Mouse (Mus musculus) layer of hippocampus, adult 9-10 months (tissue): ENCODE measurements at regions not wholly inside any gene's neighbourhood (a gene's known extent, or its start where the extent isn't known, plus 50 kb on each side); places are given as distances from the start of the nearest gene placed in this dataset.

Experiments
- DNase-seq: peaks from one replicate; pipeline ENCODE4 v3.0.0; 2022; ENCODE audit warnings: low spot score

- DNase-seq: no peak
Observed at GRCm38 (mm10) chr2:117399487-117399886, 56.7 kb upstream of the Rasgrp1 start.

DNA sequence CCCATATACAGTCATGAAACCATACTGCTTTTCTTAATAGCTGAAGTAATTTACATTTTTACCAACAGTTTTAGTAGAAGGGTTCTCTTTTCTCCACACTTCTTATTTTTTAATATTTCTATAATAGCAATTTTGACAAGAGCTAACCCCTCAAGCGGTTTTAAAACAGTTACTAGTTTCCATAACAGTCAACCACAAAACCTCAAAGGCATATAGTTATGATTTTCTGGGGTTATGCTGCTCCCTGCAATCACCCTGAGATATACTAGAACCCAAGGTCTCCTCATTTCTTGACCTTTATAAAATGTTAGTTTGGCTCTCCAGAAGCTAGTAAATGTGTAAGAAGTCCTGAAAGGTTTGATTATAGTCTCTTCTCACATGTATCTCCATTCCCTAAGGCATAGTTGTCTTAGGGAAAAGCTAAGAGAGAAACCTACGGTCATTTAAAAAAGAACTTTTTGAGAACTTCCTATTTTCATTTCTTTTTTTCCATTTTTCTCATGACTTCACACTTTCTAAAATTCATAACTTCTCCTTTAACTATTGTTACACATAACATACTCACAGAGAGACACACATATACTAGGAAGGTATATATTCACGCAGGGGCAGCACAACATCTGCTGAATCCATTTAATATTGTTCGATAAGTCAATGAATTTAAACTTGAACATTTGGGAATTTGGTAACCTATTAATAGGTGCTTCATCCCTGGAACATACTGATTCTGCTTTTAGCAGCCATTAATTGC is 60.8 kb upstream of the Rasgrp1 start:
- no peak for DNase-seq

DNA sequence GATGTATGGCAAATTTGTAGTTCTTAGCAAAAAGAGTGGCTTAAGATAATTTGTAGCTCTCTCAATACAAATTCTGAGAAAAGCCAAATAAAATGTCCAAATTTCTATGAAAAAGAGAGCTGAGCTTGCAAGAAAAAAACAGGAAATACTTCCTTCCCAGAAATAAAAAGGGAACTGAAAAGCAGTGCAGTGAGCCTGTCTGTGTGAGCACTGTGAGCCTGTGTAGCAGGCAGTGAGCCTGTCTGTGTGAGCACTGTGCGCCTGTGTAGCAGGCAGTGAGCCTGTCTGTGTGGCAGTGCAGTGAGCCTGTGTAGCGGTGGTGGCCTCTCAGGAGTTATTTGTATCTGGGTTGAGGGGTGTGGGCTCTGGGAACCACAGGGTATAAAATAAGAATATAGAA is 62.7 kb upstream of the Rasgrp1 start:
- DNase-seq: no peak

DNA sequence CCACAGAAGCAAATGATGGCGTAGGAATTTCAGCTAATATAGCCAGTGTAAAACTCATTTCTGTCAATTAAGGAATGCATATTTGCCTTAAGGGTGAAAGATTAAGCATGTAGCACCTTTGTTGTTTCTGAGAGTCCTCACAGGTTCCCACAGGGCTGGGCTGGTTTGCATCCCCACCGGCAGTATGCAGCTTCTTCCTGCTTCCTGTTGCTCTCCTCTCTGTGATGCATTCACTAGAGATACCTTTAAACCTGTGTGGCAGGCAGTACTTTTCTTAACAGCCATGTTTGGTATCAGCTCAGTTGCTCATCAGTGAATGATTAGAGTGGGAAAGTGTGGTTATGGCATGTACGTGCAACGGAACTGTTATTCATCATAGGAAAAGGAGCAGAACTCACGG is 65.4 kb upstream of the Rasgrp1 start:
- no peak for DNase-seq

DNA sequence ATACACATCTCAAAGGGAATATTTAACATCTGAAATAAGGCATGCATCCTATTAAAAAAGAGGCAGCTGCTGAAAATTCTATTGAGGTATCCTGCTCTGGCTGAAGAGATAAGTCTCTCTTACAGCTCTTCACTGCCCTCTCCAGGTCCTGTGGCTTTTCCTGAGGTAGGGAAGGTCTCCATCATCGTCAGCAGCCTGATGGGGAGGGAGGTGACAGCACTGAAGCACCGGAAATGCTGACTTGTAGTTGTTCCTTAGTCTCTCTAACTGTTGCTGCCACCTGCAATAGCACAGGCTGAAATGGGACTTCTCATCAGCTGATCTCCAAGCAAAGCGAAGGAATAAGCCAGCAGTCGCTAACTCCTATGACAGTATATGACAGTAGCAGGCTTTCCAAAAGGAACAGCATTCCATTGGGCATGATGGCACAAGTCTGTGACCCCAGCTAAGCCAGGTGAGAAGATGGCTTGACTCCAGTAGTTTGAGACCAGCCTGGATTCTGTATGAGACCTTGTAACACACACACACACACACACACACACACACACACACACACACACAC is 69.3 kb upstream of the Rasgrp1 start:
- no peak for DNase-seq

DNA sequence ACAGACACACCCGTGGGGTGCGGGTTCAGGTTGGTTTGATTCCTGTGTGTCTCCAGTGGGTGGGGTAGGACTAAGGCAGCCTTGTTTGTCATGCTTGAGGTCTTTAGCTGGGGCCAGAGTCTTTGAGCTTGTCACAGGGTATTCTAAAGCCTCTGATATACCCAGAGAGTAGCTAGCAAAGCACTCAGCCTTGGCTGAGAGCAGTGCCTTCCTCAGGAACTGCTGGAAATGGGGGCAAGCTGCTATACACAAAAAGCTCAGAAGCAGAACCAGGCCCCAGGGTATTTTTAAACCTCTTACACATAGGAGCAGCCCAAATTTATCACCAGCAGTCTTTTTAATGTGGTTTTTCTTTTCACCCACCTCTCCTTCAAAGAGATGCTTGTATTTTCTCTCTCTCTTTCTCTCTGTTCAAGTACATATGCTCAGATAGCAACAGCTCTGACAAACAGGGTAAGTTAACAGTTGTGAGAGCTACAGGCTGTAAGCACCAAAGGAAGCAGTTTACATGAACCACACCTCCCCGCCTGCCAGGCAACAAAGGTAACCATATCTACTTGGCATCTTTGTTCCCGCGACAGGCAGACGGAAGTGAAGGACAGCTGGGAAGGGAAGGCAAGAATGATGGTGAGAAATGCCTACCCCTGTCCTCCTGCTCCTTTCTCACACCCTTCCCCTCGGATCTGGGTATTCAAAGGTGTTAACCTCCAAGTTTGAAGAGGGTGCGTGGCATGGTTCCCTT is 74.6 kb upstream of the Rasgrp1 start:
- no peak for DNase-seq

DNA sequence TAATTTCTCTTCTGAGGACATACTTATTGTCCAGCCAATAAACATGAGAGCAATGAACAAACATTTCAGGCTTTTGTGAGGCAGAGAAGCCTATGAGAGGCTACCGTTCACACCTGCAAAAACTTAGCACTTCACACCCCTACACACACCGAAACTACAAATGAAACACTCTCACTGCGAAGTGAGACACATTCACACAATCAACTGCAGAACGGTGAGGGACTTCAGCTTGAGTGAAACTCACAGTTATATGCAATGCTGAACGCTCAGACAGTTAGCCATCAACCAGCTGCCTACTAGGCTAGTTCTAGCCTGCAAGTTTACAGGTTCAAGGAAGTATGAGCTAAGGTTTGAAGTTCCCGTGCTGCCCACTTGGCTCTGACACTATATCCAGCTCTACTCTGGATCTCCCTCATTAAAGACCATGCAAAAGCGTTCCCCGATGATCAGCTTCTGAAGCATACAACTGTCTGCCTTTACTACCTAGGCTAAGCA is 75.4 kb upstream of the Rasgrp1 start:
- DNase-seq: no peak

GRCm38 (mm10) chr2:117418711-117419110 is 75.9 kb upstream of the Rasgrp1 start:
- DNase-seq: no peak

DNA sequence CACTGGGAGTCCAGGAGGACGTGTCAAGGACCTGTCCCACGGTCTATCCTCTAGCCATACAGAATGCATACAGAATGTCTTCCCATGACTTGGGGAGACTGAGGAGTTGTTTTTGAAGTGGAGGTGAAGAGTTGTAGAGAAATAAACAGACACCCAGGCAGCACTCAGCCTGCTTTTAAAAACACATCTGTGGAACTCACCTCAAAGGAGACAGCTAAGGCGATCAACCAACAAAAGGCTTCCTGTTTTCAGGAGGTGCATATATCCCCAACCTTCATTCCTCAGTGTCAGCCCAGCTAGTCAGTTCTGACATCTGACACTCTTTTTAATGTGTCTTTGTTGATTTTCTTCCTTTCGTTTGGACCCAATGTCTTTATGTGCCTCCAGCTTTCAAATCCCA is 78.6 kb upstream of the Rasgrp1 start:
- no peak for DNase-seq

DNA sequence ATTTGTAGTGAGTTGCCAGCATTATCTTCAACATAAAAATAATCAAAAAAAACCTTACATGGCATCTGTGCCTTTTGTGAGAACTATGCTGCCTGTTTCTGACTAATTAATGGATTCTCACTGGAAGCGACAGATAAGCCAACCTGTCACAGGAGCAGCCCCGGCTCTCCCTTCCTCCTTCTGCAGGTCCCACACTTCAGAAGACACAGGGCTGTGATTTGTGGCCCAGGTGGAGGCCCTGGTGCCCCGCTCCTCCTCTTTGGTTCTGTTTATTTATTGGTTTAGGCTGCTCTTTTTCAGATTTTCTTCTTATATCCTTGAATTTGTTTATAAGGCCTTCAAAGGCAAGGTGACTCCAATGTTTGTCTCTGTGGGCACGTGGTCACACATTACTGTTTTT is 80.0 kb upstream of the Rasgrp1 start:
- DNase-seq: no peak

DNA sequence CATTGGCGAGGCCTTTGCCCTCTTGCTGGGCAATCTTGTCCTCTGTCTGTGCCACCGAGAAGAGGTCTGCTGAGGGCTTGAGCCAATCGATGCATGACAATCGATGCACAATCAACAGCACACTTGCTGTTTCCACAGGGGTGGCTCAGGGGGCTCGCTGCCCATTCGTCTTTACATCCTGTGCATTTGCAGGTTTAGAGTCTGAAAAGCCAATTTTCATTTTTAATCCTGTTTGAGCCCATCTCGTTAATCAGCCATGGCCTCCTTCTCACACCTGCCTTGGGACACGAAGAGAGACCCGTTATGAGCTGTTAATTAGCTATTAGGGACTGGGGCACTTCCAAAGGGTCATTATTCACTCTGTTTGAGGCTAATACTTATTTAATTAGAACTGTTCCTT is 86.4 kb upstream of the Rasgrp1 start:
- no peak for DNase-seq

- peak; percentile 58 for DNase-seq
Observed at GRCm38 (mm10) chr2:117432010-117432409, 89.2 kb upstream of the Rasgrp1 start.

- DNase-seq: no peak
Observed at GRCm38 (mm10) chr2:117432923-117433322, 90.1 kb upstream of the Rasgrp1 start.

DNA sequence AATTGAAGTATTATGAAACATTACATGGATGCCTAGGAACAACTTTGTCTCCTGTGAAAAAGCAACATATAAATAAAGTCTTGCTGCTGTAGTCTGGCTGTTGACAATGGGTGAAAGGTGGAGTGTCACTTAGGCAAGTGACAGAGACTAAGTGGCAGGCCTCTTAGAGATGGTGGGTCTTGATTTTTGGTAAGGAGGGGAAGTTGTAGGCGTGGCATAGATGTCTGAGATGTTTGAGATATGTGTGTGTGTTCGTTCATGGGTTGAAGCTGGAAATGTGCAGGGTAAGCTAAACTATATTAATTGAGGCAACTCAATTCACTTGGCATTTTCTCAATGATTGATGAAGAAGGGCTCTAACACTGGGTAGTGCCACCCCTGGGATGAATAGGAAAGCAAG is 90.7 kb upstream of the Rasgrp1 start:
- DNase-seq: no peak

DNA sequence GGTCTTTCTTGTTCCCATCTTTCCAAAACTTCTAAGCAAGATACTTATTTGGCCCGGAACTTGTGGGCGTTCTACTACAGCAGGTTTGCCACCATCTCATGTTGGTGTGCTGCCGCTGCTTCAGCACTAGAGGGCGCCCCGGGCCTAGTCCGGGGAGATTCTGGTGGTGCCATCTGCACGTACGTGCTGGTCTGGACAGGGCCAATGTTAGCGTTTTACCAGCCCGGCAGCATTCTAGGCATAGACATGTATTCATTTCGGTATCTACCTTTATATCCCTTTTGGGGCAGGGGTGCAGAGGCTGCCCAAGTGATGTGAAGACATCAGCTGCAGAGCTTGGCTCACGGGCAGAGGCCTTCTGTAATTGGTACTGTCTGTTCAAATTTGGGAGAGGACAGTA is 95.3 kb upstream of the Rasgrp1 start:
- DNase-seq: no peak

DNA sequence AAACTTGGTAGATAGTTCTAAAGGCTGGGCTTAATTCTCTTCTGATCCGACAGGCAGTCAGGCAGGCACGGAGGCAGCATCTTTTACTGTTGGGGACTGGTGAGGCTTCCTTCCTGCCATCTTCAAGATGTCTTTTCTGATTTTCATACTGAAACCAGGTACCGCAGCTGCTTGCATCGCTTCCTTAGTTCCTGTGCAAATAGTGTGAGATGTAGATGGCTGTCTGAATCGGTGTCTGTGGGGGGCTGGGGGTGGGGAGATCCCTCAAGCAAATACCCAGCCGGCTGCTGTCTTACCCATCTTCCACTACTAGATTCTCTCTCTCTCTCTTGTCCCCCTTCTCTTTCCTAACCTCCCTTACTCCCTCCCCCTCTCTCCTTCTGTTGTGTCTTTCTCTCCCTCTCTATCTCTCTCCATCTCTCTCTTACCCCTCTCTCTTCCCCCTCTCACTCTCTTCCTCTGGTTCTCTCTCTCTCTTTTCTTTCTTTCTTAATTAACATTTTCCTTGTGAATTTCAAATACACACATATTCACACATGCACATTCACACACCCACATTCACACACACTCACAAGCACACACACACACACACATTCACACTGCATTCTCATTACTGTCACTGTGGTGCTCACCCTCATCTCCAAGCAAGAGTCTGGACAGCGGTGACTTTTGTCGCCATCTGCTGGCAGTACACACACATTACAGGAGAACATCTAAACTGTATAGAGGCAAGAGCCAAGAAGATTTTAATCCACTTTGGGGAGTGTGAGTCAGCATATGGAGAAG is 96.0 kb upstream of the Rasgrp1 start:
- peak; percentile 69 for DNase-seq

DNA sequence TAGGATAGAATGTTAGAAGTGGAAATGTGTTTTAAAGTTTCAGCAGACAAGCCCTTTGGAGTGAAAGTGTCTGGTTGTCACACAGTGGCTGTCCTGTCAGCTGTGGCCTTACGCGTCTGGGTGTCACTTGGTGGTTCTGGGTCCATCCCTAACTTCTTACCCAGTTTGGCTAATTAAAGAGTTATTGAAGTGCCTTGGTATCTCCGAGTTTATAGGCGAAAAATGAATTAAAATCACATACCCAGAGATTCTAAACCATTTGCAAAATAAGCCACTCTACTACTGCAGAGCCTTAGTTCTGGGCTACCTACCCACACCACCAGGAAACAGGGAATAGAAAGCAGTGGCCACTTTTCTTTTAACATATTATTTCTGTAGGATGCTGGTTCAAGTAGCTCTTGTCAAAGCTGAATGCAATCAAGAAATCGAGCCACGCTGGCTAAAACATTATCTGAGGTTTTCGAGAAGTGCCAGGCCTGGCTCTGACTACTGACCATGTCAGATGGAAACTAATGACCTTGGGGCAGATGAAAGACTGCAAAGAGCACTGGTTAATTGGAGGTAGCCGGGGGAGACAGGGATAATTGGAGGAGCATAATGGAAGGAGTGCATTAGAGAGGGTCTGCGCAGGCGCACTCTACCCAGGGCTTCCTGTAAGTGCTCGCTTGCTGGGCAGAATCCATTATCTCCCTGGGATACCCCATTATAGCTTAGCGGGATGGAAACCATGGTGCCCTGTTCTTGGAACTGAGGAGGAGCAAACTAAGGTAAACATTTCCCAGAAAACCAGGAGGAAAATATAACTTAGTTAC is 96.8 kb upstream of the Rasgrp1 start:
- no peak for DNase-seq

GRCm38 (mm10) chr2:117440801-117441281 is 98.0 kb upstream of the Rasgrp1 start:
- DNase-seq: no peak

GRCm38 (mm10) chr2:117442862-117443261 is 100.1 kb upstream of the Rasgrp1 start:
- no peak for DNase-seq

- no peak for DNase-seq
Observed at GRCm38 (mm10) chr2:117444671-117445070, 101.9 kb upstream of the Rasgrp1 start.

DNA sequence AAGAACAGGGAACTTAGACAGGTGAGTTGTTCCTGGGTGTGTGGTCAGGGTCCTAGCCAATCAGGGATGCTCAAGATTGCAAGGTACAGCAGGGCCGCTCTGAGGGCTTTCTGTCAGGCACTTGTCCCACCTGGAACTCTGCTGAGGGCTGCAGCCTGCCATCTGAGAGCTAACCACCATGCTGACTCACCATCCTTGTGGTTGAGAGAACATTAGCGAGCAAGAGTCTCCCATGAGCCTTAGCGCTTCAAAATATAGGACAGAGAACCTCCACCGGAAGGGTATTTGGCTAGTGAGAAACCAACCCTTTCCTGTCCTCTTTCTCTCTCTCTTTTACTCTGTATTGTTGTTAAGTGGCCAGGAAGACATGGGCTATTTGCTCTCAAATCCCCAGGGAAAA is 104.1 kb upstream of the Rasgrp1 start:
- DNase-seq: no peak
